Mouse (Mus musculus) lung, postnatal 0 days (tissue): ENCODE results near the gene Mbnl2.

Experiments used
- CTCF ChIP-seq: IDR thresholded peaks from 2 replicates; pipeline ENCODE4 v1.5.1; 2016; ENCODE audit warnings: antibody characterized with exemption, mild to moderate bottlenecking
- EP300 ChIP-seq: IDR thresholded peaks from 2 replicates; pipeline ENCODE4 v1.6.1; 2016; ENCODE audit warnings: antibody characterized with exemption, mild to moderate bottlenecking, control low read depth

DNA sequence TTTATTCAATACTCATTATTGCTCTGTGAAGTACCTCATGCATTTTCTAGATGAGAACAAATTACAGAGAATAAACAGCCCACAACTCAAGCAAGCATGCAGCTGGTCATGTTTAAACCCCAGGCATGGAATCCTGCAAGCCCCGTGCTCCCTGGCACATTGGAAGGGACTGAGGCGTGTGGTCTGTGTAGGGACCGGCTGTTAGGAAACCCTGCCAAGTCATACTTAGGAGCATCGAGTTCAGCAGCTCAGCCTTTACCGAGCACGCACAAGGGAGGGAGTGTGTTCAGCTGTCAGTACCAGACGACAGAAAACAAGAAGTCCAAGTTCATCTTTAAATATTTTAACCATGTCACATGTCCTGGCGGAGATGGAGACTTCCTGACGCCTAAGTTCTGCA lies 141.4 kb downstream of the Mbnl2 start:
- TF ChIP-seq CTCF (no peak), EP300 (peak; percentile 24; the same call in 1 of the 2 replicates)
